Comparison of ENCODE assay signal across 21 mouse cellular contexts in the genomic region with DNA sequence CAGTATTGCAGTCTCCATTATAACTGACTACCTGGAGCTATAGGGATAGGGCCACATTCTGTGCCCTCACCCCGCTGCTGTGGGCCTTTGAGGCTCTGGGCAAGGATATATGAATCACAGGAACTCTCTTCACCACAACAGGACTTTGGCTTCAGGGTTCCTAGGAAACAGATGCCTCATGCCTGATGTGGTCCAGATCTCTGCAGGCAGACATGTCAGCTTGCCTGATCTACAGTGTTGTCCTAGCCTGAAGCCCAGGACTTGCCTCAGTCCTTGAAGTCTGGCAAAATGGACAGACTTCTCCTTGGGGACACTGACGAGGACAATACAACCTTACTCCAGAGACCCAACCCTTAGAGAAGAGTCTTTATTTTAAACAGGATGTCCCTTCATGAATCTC. TPM values are rescaled to one million over a fixed set of nuclear protein-coding genes. Genes with fewer than 3 reads are reported as not detected.
DNase-seq lines count a peak whose midpoint lies in the region; ATAC-seq and TF ChIP-seq lines count a peak whose summit lies in the region.
"Had no signal": no experiment of that assay in that cellular context is flagged by ENCODE, and none has a peak within 500 bp of the region (broad histone marks: within the 10 kb centered on the region; RNA-seq: fewer than 3 reads in every experiment).

No protein-coding gene starts in this region.

- H3K9ac ChIP-seq in embryonic facial prominence, embryonic 15.5 days: no peak overlapping the region
- H3K9ac ChIP-seq in forebrain, postnatal 0 days: no peak overlapping the region
- H3K9ac ChIP-seq: forebrain, embryonic 15.5 days; hindbrain, embryonic 12.5 days had no signal

- peaks cover 60% of the 10 kb centered on the region for H3K36me3 ChIP-seq in megakaryocyte, embryonic 14.5 days (replicated peaks; ENCODE audit: low read length)
- no peaks in the 10 kb centered on the region for H3K36me3 ChIP-seq in embryonic facial prominence, embryonic 15.5 days
- no peaks in the 10 kb centered on the region for H3K36me3 ChIP-seq in forebrain, postnatal 0 days (ENCODE audit: insufficient read depth)
- H3K36me3 ChIP-seq: forebrain, embryonic 15.5 days; hindbrain, embryonic 12.5 days had no signal

- no peak for TF ChIP-seq CTCF in forebrain, postnatal 0 days (IDR thresholded peaks at IDR 0.05; ENCODE audit: low read depth)

- no peak for ATAC-seq in megakaryocyte, adult 5-6 weeks (ENCODE audit: poor library complexity, severe bottlenecking)
- ATAC-seq in embryonic facial prominence, embryonic 15.5 days (ENCODE audit: insufficient number of reproducible peaks, low FRiP score, low TSS enrichment, low read depth): no peak
- ATAC-seq in forebrain, postnatal 0 days: no peak
- ATAC-seq: forebrain, embryonic 15.5 days; hindbrain, postnatal 0 days had no signal

- H3K27me3 ChIP-seq in megakaryocyte, embryonic 14.5 days (replicated peaks): no peaks in the 10 kb centered on the region
- no peaks in the 10 kb centered on the region for H3K27me3 ChIP-seq in embryonic facial prominence, embryonic 15.5 days
- H3K27me3 ChIP-seq in forebrain, postnatal 0 days (ENCODE audit: insufficient read depth, low read length): no peaks in the 10 kb centered on the region
- H3K27me3 ChIP-seq: CH12.LX; forebrain, embryonic 15.5 days; hindbrain, embryonic 12.5 days had no signal

- no peaks in the 10 kb centered on the region for H3K9me3 ChIP-seq in megakaryocyte, embryonic 14.5 days
- no peaks in the 10 kb centered on the region for H3K9me3 ChIP-seq in embryonic facial prominence, embryonic 15.5 days (replicated peaks)
- no peaks in the 10 kb centered on the region for H3K9me3 ChIP-seq in forebrain, postnatal 0 days (ENCODE audit: low read length)
- H3K9me3 ChIP-seq: forebrain, embryonic 15.5 days; hindbrain, embryonic 12.5 days had no signal

- 78% methylated on average over 2 of the region's 2 CpGs for WGBS in embryonic facial prominence, embryonic 15.5 days
- 95% methylated on average over 2 of the region's 2 CpGs for WGBS in forebrain, postnatal 0 days

- H3K27ac ChIP-seq in embryonic facial prominence, embryonic 15.5 days (replicated peaks): peak overlapping the region; percentile 66; the same call in 1 of the 2 replicates
- no peak overlapping the region for H3K27ac ChIP-seq in forebrain, postnatal 0 days (ENCODE audit: low read depth, low read length)
- H3K27ac ChIP-seq: forebrain, embryonic 15.5 days; hindbrain, embryonic 12.5 days; hindbrain, postnatal 0 days had no signal

- H3K4me3 ChIP-seq in megakaryocyte, embryonic 14.5 days (replicated peaks): peak overlapping the region; percentile 76
- no peak overlapping the region for H3K4me3 ChIP-seq in embryonic facial prominence, embryonic 15.5 days (replicated peaks)
- no peak overlapping the region for H3K4me3 ChIP-seq in forebrain, postnatal 0 days (ENCODE audit: low read depth, low read length)
- H3K4me3 ChIP-seq: erythroblast, embryonic 14.5 days; forebrain, embryonic 15.5 days; hindbrain, embryonic 12.5 days had no signal

- peaks cover 92% of the 10 kb centered on the region for H3K4me1 ChIP-seq in megakaryocyte, embryonic 14.5 days
- peaks cover 49% of the 10 kb centered on the region for H3K4me1 ChIP-seq in embryonic facial prominence, embryonic 15.5 days
- H3K4me1 ChIP-seq in forebrain, postnatal 0 days (ENCODE audit: insufficient read depth): no peaks in the 10 kb centered on the region
- H3K4me1 ChIP-seq: forebrain, embryonic 15.5 days had no signal

- peak; percentile 53 for DNase-seq in NIH3T3 (ENCODE audit: low read depth)
- no peak for DNase-seq in forebrain, postnatal 0 days
- no peak for DNase-seq in liver
- no peak for DNase-seq in layer of hippocampus, postnatal 25 days (ENCODE audit: extremely low spot score in 1 of 2, low spot score in 1 of 2)
- DNase-seq: adrenal gland, adult 2 months; adrenal gland, postnatal 25 days; cerebellum, adult 18-20 months; cerebellum, adult 9-11 months; cerebellum, postnatal 36 days; gastrocnemius, postnatal 14 days; heart, postnatal 10 days; heart, postnatal 4 days; kidney, adult 18-20 months had no signal

- H3K4me2 ChIP-seq in embryonic facial prominence, embryonic 15.5 days (replicated peaks): no peak overlapping the region
- no peak overlapping the region for H3K4me2 ChIP-seq in forebrain, postnatal 0 days (ENCODE audit: low read depth)
- H3K4me2 ChIP-seq: forebrain, embryonic 15.5 days; hindbrain, embryonic 12.5 days had no signal

RNA-seq across cellular contexts. Expression of gene Wipf1, which starts 11.2 kb away (rescaled TPM):
- polyA plus RNA-seq in megakaryocyte, embryonic 14.5 days (2012; ENCODE audit: insufficient read depth, low replicate concordance): 310 and 704 TPM in 2 replicates
- total RNA-seq in megakaryocyte, adult 5-6 weeks (2015): 123 and 139 TPM in 2 replicates
- total RNA-seq in megakaryocyte, adult 5-6 weeks (2017): 37.4 and 55.2 TPM in 2 replicates
- polyA plus RNA-seq in embryonic facial prominence, embryonic 15.5 days (2015; fragmentation: Nextera tagmentation; extraction: Ambion mirVana): 17.5 and 20.0 TPM in 2 replicates
- total RNA-seq in forebrain, postnatal 0 days (2014; rRNA removed): 1.8 and 2.4 TPM in 2 replicates
- 2.0 and 2.1 TPM in 2 replicates for polyA plus RNA-seq in forebrain, postnatal 0 days (2015; fragmentation: Nextera tagmentation; extraction: Ambion mirVana)
- total RNA-seq in layer of hippocampus, postnatal 25 days (2021): 10 to 100 TPM in 1 of 2 experiments, 1 to 10 TPM in 1; 9.8 to 10.4 TPM
